Mouse (Mus musculus) G1E (cell line): Measurements from ENCODE around the gene 3110040M04Rik.

ENCODE experiments used
- CTCF ChIP-seq: IDR thresholded peaks from 2 replicates; pipeline ENCODE4 v1.5.1; 2012; ENCODE audit warnings: low read depth, low read length, inconsistent platforms, mixed read lengths
- GATA1 ChIP-seq: IDR thresholded peaks from 2 replicates; pipeline ENCODE4 v1.6.1; 2012; ENCODE audit warnings: borderline replicate concordance, low read length, inconsistent platforms, mixed read lengths

DNA sequence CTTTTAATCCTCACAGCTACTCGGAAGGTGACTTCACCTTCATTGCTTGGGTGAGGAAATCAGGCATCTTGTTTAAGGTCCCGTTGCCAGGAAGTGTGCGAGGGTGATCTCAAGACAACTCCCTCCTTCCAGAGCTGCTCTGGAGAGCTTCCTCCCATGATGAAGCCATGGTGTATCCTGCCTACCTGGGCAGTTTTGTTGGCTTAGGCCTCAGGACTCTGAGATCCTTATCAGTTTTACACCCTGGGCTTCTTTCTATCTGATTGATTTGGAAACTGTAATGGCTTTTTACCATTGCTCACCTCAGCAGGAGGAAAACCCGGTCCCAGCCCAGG, 26.0 kb upstream of the 3110040M04Rik start:
- TF ChIP-seq CTCF (no peak), GATA1 (no peak)
